30 mouse cellular contexts compared by ENCODE assay signal in the genomic region with DNA sequence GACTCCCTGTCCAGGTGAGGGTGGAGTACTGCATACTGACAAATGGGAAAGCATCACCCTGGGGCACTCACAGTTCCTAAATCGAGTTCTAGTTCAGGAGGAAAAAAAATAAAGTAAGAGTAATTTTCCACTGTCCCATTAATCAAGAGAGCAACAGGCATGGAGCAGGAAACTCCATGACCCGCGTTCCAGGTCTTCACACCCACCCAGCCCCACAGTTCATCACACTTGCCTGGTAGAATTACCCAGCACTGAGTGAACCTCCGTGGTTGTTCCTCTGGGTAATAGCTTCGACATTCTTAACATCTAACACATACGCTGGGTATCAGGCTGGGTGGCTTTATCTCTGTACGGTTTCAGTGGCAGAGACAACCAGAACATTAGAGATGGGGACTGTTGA. TPM values are rescaled to one million over a fixed set of nuclear protein-coding genes. Genes with fewer than 3 reads are reported as not detected.
"Had no signal": no experiment of that assay in that cellular context is flagged by ENCODE, and none has a peak within 500 bp of the region (broad histone marks: within the 10 kb centered on the region; RNA-seq: fewer than 3 reads in every experiment).

No protein-coding gene starts in this region.

- H3K27me3 ChIP-seq: heart, embryonic 12.5 days; hindbrain, embryonic 12.5 days; intestine, embryonic 15.5 days; limb, embryonic 12.5 days; liver, embryonic 13.5 days; liver, embryonic 15.5 days had no signal

- H3K9me3 ChIP-seq: heart, embryonic 10.5 days; heart, embryonic 12.5 days; hindbrain, embryonic 10.5 days; hindbrain, embryonic 12.5 days; intestine, embryonic 15.5 days; limb, embryonic 10.5 days; limb, embryonic 12.5 days; liver, embryonic 13.5 days; liver, embryonic 15.5 days had no signal

- H3K4me1 ChIP-seq: heart, embryonic 12.5 days; hindbrain, embryonic 10.5 days; hindbrain, embryonic 12.5 days; intestine, embryonic 15.5 days; limb, embryonic 10.5 days; limb, embryonic 12.5 days; liver, embryonic 13.5 days; liver, embryonic 15.5 days had no signal

- H3K4me2 ChIP-seq: heart, embryonic 12.5 days; hindbrain, embryonic 12.5 days; hindbrain, embryonic 14.5 days; intestine, embryonic 15.5 days; limb, embryonic 12.5 days; liver, embryonic 11.5 days; liver, embryonic 13.5 days; liver, embryonic 15.5 days had no signal

- H3K4me3 ChIP-seq: gastrocnemius, adult 2 months; heart, embryonic 10.5 days; heart, embryonic 12.5 days; hindbrain, embryonic 10.5 days; hindbrain, embryonic 12.5 days; intestine, embryonic 15.5 days; layer of hippocampus, adult 2 months; left cerebral cortex, adult 2 months; limb, embryonic 10.5 days; limb, embryonic 12.5 days; liver, embryonic 13.5 days; liver, embryonic 15.5 days had no signal

- H3K27ac ChIP-seq: gastrocnemius, adult 2 months; heart, embryonic 10.5 days; hindbrain, embryonic 10.5 days; hindbrain, embryonic 12.5 days; hindbrain, embryonic 14.5 days; intestine, embryonic 15.5 days; layer of hippocampus, adult 2 months; left cerebral cortex, adult 2 months; limb, embryonic 10.5 days; limb, embryonic 12.5 days; liver, embryonic 13.5 days; liver, embryonic 15.5 days had no signal

- DNase-seq: gastrocnemius, adult 2 months; gastrocnemius, postnatal 10 days; gastrocnemius, postnatal 25 days; heart, adult 18-20 months; heart, postnatal 10 days; heart, postnatal 4 days; kidney, adult 2 months; kidney, postnatal 10 days; kidney, postnatal 25 days; liver; liver, embryonic 13.5 days had no signal

- H3K9ac ChIP-seq: heart, embryonic 12.5 days; hindbrain, embryonic 12.5 days; hindbrain, embryonic 14.5 days; intestine, embryonic 15.5 days; limb, embryonic 12.5 days; liver, embryonic 13.5 days; liver, embryonic 15.5 days had no signal

- H3K36me3 ChIP-seq: heart, embryonic 10.5 days; heart, embryonic 12.5 days; hindbrain, embryonic 10.5 days; hindbrain, embryonic 12.5 days; intestine, embryonic 15.5 days; limb, embryonic 10.5 days; limb, embryonic 12.5 days; liver, embryonic 13.5 days; liver, embryonic 15.5 days had no signal

- ATAC-seq: hindbrain, embryonic 16.5 days; inflammation-experienced regulatory T-cells, adult 6 months; intestine, embryonic 15.5 days; intestine, postnatal 0 days had no signal

RNA-seq across cellular contexts. Expression of gene 4930412O13Rik, which starts 47.3 kb away (rescaled TPM):
- polyA plus RNA-seq: frontal cortex, adult 2 months; heart, embryonic 16.5 days; inflammation-experienced regulatory T-cells, adult 6 months; intestine, embryonic 15.5 days; intestine, postnatal 0 days; limb, embryonic 12.5 days; liver, embryonic 11.5 days; liver, embryonic 13.5 days had no signal

RNA-seq across cellular contexts. Expression of gene 9230102O04Rik, which starts 55.6 kb away (rescaled TPM):
- polyA plus RNA-seq: frontal cortex, adult 2 months; heart, embryonic 10.5 days; heart, embryonic 12.5 days; heart, embryonic 14.5 days; heart, embryonic 16.5 days; intestine, embryonic 15.5 days; intestine, postnatal 0 days; limb, embryonic 12.5 days; limb, embryonic 14.5 days; liver, embryonic 11.5 days; liver, embryonic 13.5 days; liver, embryonic 15.5 days had no signal

RNA-seq across cellular contexts. Expression of gene Gata3, which starts 56.1 kb away (rescaled TPM):
- polyA plus RNA-seq: frontal cortex, adult 2 months had no signal
